Mouse (Mus musculus): ENCODE measurements around the gene Dolpp1. TPM values are rescaled to one million over a fixed set of nuclear protein-coding genes. Genes with fewer than 3 reads are reported as not detected.

The Dolpp1 gene
- polyA plus RNA-seq, 1 experiment: 24.2 TPM

- H3K4me3 ChIP-seq (ENCODE audit: insufficient read depth, low read length): no peak overlapping the region
- H3K27ac ChIP-seq (ENCODE audit: insufficient read depth, low read depth, low read length): no peak overlapping the region
- peaks cover 25% of the 10 kb centered on the region for H3K4me1 ChIP-seq (ENCODE audit: control insufficient read depth, insufficient read depth, low read length)
- TF ChIP-seq POLR2A (IDR thresholded peaks at IDR 0.05; ENCODE audit: borderline replicate concordance, low read depth, low read length) (no peak), CTCF (IDR thresholded peaks at IDR 0.05; ENCODE audit: low read depth, low read length) (no peak)
Measured at GRCm38 (mm10) chr2:30403870-30404269, 11.8 kb downstream of the Dolpp1 start.

DNA sequence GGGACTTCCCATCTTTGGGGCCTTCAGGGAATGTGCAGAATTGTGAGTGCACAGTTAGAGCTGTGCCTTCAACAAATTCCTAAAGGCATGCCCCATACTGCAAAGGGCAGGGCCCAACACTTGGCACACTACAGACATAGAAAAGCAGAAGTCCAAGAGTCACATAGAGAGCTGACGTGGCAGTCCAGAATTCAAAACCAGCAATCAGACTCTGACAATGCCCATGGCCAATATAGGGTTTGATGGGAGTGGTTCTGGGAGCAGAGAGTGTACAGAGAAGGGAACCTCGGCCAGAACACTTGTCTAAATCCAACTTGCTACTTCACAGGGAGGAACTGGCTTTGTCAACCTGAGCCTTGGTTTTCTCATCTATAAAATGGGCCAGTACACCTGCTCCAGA lies 15.2 kb downstream of the Dolpp1 start:
- Histone ChIP-seq H3K4me1 (ENCODE audit: control insufficient read depth, insufficient read depth, low read length) (peaks cover 32% of the 10 kb centered on the region), H3K27ac (ENCODE audit: insufficient read depth, low read depth, low read length) (peak overlapping the region; percentile 78), H3K4me3 (ENCODE audit: insufficient read depth, low read length) (no peak overlapping the region)
- TF ChIP-seq POLR2A (IDR thresholded peaks at IDR 0.05; ENCODE audit: borderline replicate concordance, low read depth, low read length) (peak; percentile 37; the same call in 1 of the 2 replicates), CTCF (IDR thresholded peaks at IDR 0.05; ENCODE audit: low read depth, low read length) (no peak)

DNA sequence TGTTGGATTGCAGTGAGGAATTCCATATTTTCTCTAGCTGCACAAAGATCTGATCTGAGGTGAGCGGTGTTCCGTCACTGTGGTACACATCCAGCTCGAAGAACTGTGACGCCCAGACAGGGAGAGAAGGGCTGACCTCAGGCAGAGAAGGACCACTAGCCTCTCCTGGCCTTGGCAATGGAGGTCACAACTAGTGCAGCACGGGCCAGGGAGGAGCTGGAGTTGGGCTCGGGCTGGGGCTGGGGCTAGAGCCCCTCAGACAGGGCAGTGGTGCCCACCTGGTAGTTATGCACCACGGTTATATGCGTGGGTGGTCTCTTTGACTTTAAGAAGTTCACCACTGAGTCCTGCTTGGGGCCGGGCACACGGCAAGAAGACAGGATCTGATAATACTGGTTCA lies 15.7 kb downstream of the Dolpp1 start:
- no peak for TF ChIP-seq CTCF (IDR thresholded peaks at IDR 0.05; ENCODE audit: low read depth, low read length)
- no peak for TF ChIP-seq POLR2A (IDR thresholded peaks at IDR 0.05; ENCODE audit: borderline replicate concordance, low read depth, low read length)
- Histone ChIP-seq H3K4me1 (ENCODE audit: control insufficient read depth, insufficient read depth, low read length) (peaks cover 32% of the 10 kb centered on the region), H3K27ac (ENCODE audit: insufficient read depth, low read depth, low read length) (peak overlapping the region; percentile 42)

GRCm38 (mm10) chr2:30408452-30409100 lies 16.5 kb downstream of the Dolpp1 start:
- no peak overlapping the region for H3K4me3 ChIP-seq (ENCODE audit: insufficient read depth, low read length)
- TF ChIP-seq POLR2A (IDR thresholded peaks at IDR 0.05; ENCODE audit: borderline replicate concordance, low read depth, low read length): no peak
- no peak for TF ChIP-seq CTCF (IDR thresholded peaks at IDR 0.05; ENCODE audit: low read depth, low read length)
- H3K4me1 ChIP-seq (ENCODE audit: control insufficient read depth, insufficient read depth, low read length): peaks cover 32% of the 10 kb centered on the region
- no peak overlapping the region for H3K27ac ChIP-seq (ENCODE audit: insufficient read depth, low read depth, low read length)

More for the DNA sequence above, 15.7 kb downstream of the Dolpp1 start:
- H3K4me3 ChIP-seq (ENCODE audit: insufficient read depth, low read length): no peak overlapping the region

GRCm38 (mm10) chr2:30409454-30410176 lies 17.6 kb downstream of the Dolpp1 start:
- Histone ChIP-seq H3K4me1 (ENCODE audit: control insufficient read depth, insufficient read depth, low read length) (peaks cover 37% of the 10 kb centered on the region), H3K27ac (ENCODE audit: insufficient read depth, low read depth, low read length) (no peak overlapping the region), H3K4me3 (ENCODE audit: insufficient read depth, low read length) (no peak overlapping the region)
- no peak for TF ChIP-seq POLR2A (IDR thresholded peaks at IDR 0.05; ENCODE audit: borderline replicate concordance, low read depth, low read length)
- no peak for TF ChIP-seq CTCF (IDR thresholded peaks at IDR 0.05; ENCODE audit: low read depth, low read length)

- Histone ChIP-seq H3K4me1 (ENCODE audit: control insufficient read depth, insufficient read depth, low read length) (peaks cover 24% of the 10 kb centered on the region), H3K27ac (ENCODE audit: insufficient read depth, low read depth, low read length) (no peak overlapping the region), H3K4me3 (ENCODE audit: insufficient read depth, low read length) (no peak overlapping the region)
- TF ChIP-seq POLR2A (IDR thresholded peaks at IDR 0.05; ENCODE audit: borderline replicate concordance, low read depth, low read length) (no peak), CTCF (IDR thresholded peaks at IDR 0.05; ENCODE audit: low read depth, low read length) (no peak)
Measured at GRCm38 (mm10) chr2:30413038-30413973, 21.3 kb downstream of the Dolpp1 start.

DNA sequence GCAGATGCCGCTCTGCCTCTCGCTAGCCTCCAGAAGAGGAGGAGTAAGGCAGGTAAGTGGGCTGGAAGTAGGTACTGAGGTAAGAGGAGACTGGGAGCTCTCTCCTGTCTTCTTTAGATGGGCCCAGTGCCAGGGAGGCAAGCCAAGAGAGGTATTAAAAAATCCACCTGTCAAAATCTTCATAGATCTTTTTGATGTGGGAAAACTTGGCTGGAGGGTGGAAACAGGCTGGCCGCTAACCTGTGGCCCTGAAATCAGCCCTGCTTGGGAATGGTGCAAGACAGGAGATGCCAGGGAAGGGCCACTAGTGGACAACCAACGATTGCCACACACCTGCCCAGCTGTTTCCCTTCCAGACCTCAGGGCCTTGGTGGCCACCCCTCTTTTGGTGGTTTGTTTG lies 22.0 kb downstream of the Dolpp1 start:
- peaks cover 19% of the 10 kb centered on the region for H3K4me1 ChIP-seq (ENCODE audit: control insufficient read depth, insufficient read depth, low read length)
- no peak overlapping the region for H3K27ac ChIP-seq (ENCODE audit: insufficient read depth, low read depth, low read length)
- no peak overlapping the region for H3K4me3 ChIP-seq (ENCODE audit: insufficient read depth, low read length)
- TF ChIP-seq POLR2A (IDR thresholded peaks at IDR 0.05; ENCODE audit: borderline replicate concordance, low read depth, low read length): no peak
- TF ChIP-seq CTCF (IDR thresholded peaks at IDR 0.05; ENCODE audit: low read depth, low read length): no peak

DNA sequence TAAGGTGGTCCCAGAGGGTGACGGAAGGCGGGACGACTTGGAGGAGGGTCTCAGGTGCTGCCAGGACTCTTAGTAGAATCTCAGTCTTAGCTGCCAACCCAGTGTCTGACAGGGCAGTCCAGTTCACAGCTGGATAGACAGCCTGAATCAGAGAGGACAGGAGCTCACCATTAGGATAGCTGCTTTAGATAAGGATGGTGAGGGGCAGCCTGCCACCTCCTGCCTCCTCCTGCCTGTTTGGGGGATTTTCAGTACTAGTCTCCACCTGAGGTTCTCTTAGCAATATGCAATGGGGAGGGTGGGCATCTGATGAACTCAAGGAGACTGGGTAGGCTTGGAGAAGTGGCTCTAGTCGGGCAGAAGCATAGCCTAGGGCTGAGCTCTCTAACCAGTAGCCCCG lies 22.6 kb downstream of the Dolpp1 start:
- Histone ChIP-seq H3K4me3 (ENCODE audit: insufficient read depth, low read length) (peak overlapping the region; percentile 62), H3K4me1 (ENCODE audit: control insufficient read depth, insufficient read depth, low read length) (peaks cover 16% of the 10 kb centered on the region), H3K27ac (ENCODE audit: insufficient read depth, low read depth, low read length) (no peak overlapping the region)
- TF ChIP-seq POLR2A (IDR thresholded peaks at IDR 0.05; ENCODE audit: borderline replicate concordance, low read depth, low read length): no peak
- TF ChIP-seq CTCF (IDR thresholded peaks at IDR 0.05; ENCODE audit: low read depth, low read length): no peak

DNA sequence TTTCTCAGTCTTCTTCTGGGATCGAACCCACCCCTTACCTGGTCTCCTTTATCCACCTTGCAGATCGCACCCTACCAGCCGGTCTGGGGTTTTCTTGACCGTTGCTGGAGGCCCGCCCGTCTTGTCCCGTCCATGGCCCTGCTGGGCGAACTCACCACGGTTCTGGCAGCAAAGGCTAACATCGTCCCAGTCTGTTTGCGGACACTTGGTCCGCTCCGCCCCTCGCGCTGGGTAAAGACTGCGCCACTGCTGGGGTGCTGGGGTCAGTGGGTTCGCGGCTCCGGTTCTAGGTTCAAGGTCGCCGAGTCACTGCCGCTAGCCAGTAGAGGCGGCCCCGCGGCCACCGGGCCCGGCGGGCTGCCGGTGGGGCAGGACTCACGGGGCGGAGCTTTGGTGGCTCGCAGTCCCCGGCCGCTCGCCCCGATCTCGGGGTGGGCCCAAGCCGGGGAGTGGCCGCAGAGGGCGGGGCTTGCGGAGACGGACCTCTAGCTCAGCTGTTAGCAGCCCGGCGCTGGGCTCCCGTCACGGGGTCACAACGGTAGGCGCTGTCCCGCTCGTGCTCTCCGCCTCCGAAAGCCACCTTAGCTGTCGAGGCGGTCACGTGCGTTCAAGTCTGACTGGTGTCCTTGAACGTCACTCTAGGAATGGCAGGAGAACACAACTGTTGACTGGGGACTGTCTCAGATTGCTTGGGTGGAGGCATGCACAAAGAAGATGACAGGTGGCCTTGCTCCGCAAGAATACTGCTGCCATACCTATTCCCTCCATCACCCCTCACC lies 23.3 kb downstream of the Dolpp1 start, which contains the start of gene Crat:
Gene Crat, minus strand, starts transcription at position 657 of the 779 bp plus-strand sequence.
- Histone ChIP-seq H3K4me3 (ENCODE audit: insufficient read depth, low read length) (peak within 1 kb of the TSS; percentile 62), H3K4me1 (ENCODE audit: control insufficient read depth, insufficient read depth, low read length) (peaks cover 15% of the 10 kb centered on the region), H3K27ac (ENCODE audit: insufficient read depth, low read depth, low read length) (peak within 1 kb of the TSS; percentile 66)
- TF ChIP-seq POLR2A (IDR thresholded peaks at IDR 0.05; ENCODE audit: borderline replicate concordance, low read depth, low read length) (no peak), CTCF (IDR thresholded peaks at IDR 0.05; ENCODE audit: low read depth, low read length) (peak; percentile 20; the same call in 1 of the 2 replicates)
